Mouse (Mus musculus) megakaryocyte, embryonic 14.5 days (primary cell): ENCODE measurements around the gene Tsc22d3.

ENCODE experiments used
- FLI1 ChIP-seq: IDR thresholded peaks from 2 replicates; pipeline ENCODE4 v1.6.1; 2012; ENCODE audit warnings: low read length, inconsistent platforms, mixed read lengths
- GATA1 ChIP-seq: IDR thresholded peaks from 3 replicates; pipeline ENCODE4 v1.6.1; 2012; ENCODE audit warnings: mixed read lengths, low read length, inconsistent platforms, borderline replicate concordance

DNA sequence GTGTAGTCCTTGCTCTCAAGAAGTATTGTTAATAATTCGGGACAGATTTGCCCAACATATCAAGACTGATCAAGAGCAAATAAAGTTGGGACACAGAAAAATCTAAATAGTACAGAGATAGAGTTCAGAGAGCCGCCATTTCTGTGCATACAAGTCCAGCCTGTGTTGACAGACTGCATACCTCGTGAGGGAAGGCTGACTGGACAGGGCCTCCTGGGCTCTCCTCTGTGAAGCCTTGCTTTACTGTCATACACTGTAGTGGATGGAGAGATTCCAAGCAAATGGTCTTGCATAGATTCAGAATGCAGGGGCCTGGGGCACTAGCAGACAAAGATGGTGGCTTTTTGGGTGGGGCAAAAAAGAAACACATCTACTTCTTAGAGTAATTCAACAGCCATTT lies 1.4 kb upstream of the Tsc22d3 start:
- TF ChIP-seq GATA1 (no peak), FLI1 (no peak)
